Mouse (Mus musculus): ENCODE data around the gene Helb.

DNA sequence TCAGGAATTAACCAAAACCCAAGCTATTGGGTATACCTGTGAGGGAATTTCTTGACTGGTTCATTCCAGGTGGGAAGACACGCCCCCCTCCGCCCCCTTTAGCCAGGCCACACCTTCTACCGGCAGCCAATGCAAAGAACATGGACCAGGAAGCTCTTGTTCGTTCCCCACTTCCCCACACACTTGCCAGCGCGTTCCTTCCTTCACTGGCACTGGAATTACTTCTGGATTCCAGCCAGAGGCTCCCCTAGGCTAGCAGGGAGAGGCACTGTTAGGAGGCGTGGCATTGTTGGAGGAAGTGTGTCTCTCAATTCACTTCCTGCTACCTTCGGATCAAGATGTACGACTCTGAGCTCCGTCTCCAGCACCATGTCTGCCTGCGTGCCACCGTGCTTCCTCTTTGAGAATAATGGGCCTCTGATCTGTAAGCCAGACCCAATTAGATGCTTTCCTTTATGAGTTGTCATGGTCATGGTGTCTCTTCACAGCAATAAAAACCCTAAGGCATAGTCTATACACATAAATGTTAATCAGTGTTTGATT is 23.3 kb upstream of the Helb start:
- TF ChIP-seq POLR2A (IDR thresholded peaks at IDR 0.05; ENCODE audit: control insufficient read depth, extremely low read depth, insufficient read depth, low read length, poor library complexity) = no peak
- no peak for TF ChIP-seq CTCF (IDR thresholded peaks at IDR 0.05; ENCODE audit: borderline replicate concordance, control insufficient read depth, extremely low read depth, insufficient read depth, low read length, poor library complexity)
